Comparison of ENCODE assay signal across 1 mouse cellular context in the genomic region with DNA sequence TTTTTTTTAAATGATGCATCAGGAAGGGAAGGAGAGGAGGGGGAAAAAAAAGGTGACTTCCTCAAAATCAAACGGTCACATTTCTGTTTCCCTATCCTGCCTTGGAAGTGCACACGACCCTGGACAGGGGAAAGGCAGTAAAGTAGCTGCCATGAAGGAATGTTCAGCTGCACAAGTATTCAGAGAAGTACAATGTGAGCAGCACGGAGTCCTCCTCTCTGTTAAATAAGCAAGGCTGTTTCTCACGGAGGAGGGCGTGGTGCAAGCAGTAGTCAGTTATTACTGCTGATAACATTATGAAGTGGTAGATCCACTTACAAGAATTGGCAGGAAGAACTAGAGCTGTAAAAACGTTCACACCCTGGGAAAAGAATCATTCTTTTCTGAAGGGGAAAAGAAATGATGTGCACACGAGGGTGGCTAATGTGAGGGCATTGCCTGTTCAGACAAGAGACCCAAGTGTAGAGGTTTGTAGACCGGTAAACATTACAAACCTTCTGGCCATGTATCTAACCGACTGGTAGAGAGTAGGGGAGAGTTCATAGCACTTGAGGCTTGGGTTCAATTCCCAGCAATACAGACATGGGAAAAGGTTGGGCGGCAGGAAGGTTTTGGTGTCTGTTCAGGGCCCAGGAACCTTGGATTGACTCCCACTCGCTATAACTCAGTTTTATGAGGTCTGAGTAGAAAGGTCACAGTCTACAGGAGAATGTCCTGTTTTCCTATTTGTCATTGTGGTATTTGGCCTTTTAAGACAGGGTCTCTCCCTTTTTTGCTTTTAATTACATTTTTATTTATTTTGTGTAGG.
TF ChIP-seq lines count a peak whose summit lies in the region.

No protein-coding gene starts in this region.

TF ChIP-seq in MEL, 35 proteins besides CTCF, POLR2A, EP300 and RAD21 (continued from another document):
- TF ChIP-seq POLR2AphosphoS2 (IDR thresholded peaks at IDR 0.05; ENCODE audit: low read length): no peak
- TF ChIP-seq MEF2A (IDR thresholded peaks at IDR 0.05; ENCODE audit: extremely low read depth, insufficient replicate concordance, low read depth, low read length, poor library complexity, severe bottlenecking): no peak
- TF ChIP-seq HCFC1 (IDR thresholded peaks at IDR 0.05; ENCODE audit: low read depth, low read length): no peak
- TF ChIP-seq POLR2AphosphoS5 (IDR thresholded peaks at IDR 0.05; ENCODE audit: borderline replicate concordance, low read depth, low read length): 0 out of 2 replicates have a peak, but pooled peaks have one; percentile 18
- 0 out of 2 replicates have a peak, but pooled peaks have one; percentile 40 for TF ChIP-seq BHLHE40 (IDR thresholded peaks at IDR 0.05; ENCODE audit: borderline replicate concordance, low read depth, low read length)
- TF ChIP-seq JUND (IDR thresholded peaks at IDR 0.05; ENCODE audit: low read depth, low read length): no peak
- peak; percentile 91 for TF ChIP-seq TBP (IDR thresholded peaks at IDR 0.05; ENCODE audit: low read depth, low read length)
- TF ChIP-seq NELFE (IDR thresholded peaks at IDR 0.05; ENCODE audit: low read depth, low read length): peak; percentile 54
- TF ChIP-seq ETS1 (IDR thresholded peaks at IDR 0.05; ENCODE audit: low read depth, low read length): peak; percentile 84
- TF ChIP-seq MXI1 (IDR thresholded peaks at IDR 0.05; ENCODE audit: low read depth, low read length): peak; percentile 85
- TF ChIP-seq MAFK (IDR thresholded peaks at IDR 0.05; ENCODE audit: borderline replicate concordance, low read depth, low read length): no peak
- TF ChIP-seq ELF1 (IDR thresholded peaks at IDR 0.05; ENCODE audit: low read depth, low read length): no peak
- no peak for TF ChIP-seq USF2 (IDR thresholded peaks at IDR 0.05; ENCODE audit: borderline replicate concordance in 1 of 2, insufficient read depth in 1 of 2, low read depth in 1 of 2, low read length in 2 of 2)
- 0 out of 2 replicates have a peak, but pooled peaks have one; percentile 26 for TF ChIP-seq MAZ (IDR thresholded peaks at IDR 0.05; ENCODE audit: low read depth, low read length)
- peak; percentile 95 for TF ChIP-seq ZMIZ1 (IDR thresholded peaks at IDR 0.05; ENCODE audit: low read depth, low read length)
- no peak for TF ChIP-seq CHD2 (IDR thresholded peaks at IDR 0.05; ENCODE audit: low read length)
- peak; percentile 89 for TF ChIP-seq SIN3A (IDR thresholded peaks at IDR 0.05; ENCODE audit: low read length)
- no peak for TF ChIP-seq CHD1 (IDR thresholded peaks at IDR 0.05; ENCODE audit: low read depth, low read length)
- no peak for TF ChIP-seq ZKSCAN1 (IDR thresholded peaks at IDR 0.05; ENCODE audit: low read depth, low read length)
- TF ChIP-seq SMC3 (IDR thresholded peaks at IDR 0.05; ENCODE audit: low read depth, low read length): no peak
